Mouse (Mus musculus): ENCODE measurements around the gene Gm9736.
"Not testable (repeated sequence)": the region's sequence is repeated elsewhere in the genome, so short reads cannot be mapped to it uniquely, and the experiment has no call there.

Gm9736 gene

GRCm38 (mm10) chr10:77751254-77751653 lies at the start of gene Gm9736:
TSS of gene Gm9736 (minus strand) at chr10:77751354.
- not testable (repeated sequence) for DNase-seq (ENCODE audit: low spot score in 2 of 2)

- DNase-seq (ENCODE audit: low spot score in 2 of 2), result no peak
Measured at GRCm38 (mm10) chr10:77798921-77799508, 47.9 kb upstream of the Gm9736 start, which contains the start of gene Gm19668. TSS of gene Gm19668 (minus strand) at chr10:77799133.

- DNase-seq (ENCODE audit: low spot score in 2 of 2), result not testable (repeated sequence)
Measured at GRCm38 (mm10) chr10:77798164-77798920, 47.2 kb upstream of the Gm9736 start.

GRCm38 (mm10) chr10:77797677-77798076 lies 46.5 kb upstream of the Gm9736 start:
- no peak for DNase-seq (ENCODE audit: low spot score in 2 of 2)

- no peak for DNase-seq (ENCODE audit: low spot score in 2 of 2)
Measured at GRCm38 (mm10) chr10:77794976-77795375, 43.8 kb upstream of the Gm9736 start, which contains the start of gene Gm9639. TSS of gene Gm9639 (minus strand) at chr10:77795076.

GRCm38 (mm10) chr10:77788621-77789020 lies 37.5 kb upstream of the Gm9736 start:
- DNase-seq (ENCODE audit: low spot score in 2 of 2), result no peak

GRCm38 (mm10) chr10:77787876-77788275 lies 36.7 kb upstream of the Gm9736 start, which contains the start of gene Gm7137:
TSS of gene Gm7137 (minus strand) at chr10:77788200.
- DNase-seq (ENCODE audit: low spot score in 2 of 2), result not testable (repeated sequence)

GRCm38 (mm10) chr10:77783396-77783795 lies 32.2 kb upstream of the Gm9736 start:
- DNase-seq (ENCODE audit: low spot score in 2 of 2), result not testable (repeated sequence)

- DNase-seq (ENCODE audit: low spot score in 2 of 2), result not testable (repeated sequence)
Measured at GRCm38 (mm10) chr10:77782442-77782841, 31.3 kb upstream of the Gm9736 start, which contains the start of gene Gm3250. TSS of gene Gm3250 (minus strand) at chr10:77782542.

GRCm38 (mm10) chr10:77776844-77777243 lies 25.7 kb upstream of the Gm9736 start, which contains the start of gene Gm7138:
TSS of gene Gm7138 (minus strand) at chr10:77776944.
- DNase-seq (ENCODE audit: low spot score in 2 of 2), result not testable (repeated sequence)

GRCm38 (mm10) chr10:77772142-77772541 lies 21.0 kb upstream of the Gm9736 start:
- not testable (repeated sequence) for DNase-seq (ENCODE audit: low spot score in 2 of 2)

- not testable (repeated sequence) for DNase-seq (ENCODE audit: low spot score in 2 of 2)
Measured at GRCm38 (mm10) chr10:77771225-77771624, 20.1 kb upstream of the Gm9736 start, which contains the start of gene Gm3238. TSS of gene Gm3238 (minus strand) at chr10:77771325.

- no peak for DNase-seq (ENCODE audit: low spot score in 2 of 2)
Measured at GRCm38 (mm10) chr10:77769727-77770126, 18.6 kb upstream of the Gm9736 start.

GRCm38 (mm10) chr10:77759582-77759981 lies 8.4 kb upstream of the Gm9736 start, which contains the start of gene Gm3233:
TSS of gene Gm3233 (minus strand) at chr10:77759682.
- DNase-seq (ENCODE audit: low spot score in 2 of 2), result not testable (repeated sequence)

- no peak for DNase-seq (ENCODE audit: low spot score in 2 of 2)
Measured at GRCm38 (mm10) chr10:77753448-77753847, 2.3 kb upstream of the Gm9736 start.

GRCm38 (mm10) chr10:77752312-77752711 lies 1.2 kb upstream of the Gm9736 start:
- DNase-seq (ENCODE audit: low spot score in 2 of 2), result not testable (repeated sequence)

GRCm38 (mm10) chr10:77750686-77751085 lies 468 bp downstream of the Gm9736 start:
- DNase-seq (ENCODE audit: low spot score in 2 of 2), result not testable (repeated sequence)

GRCm38 (mm10) chr10:77741924-77742688 lies 9.0 kb downstream of the Gm9736 start, which contains the start of gene Gm18596:
TSS of gene Gm18596 (minus strand) at chr10:77742638.
- DNase-seq (ENCODE audit: low spot score in 2 of 2), result not testable (repeated sequence)

- DNase-seq (ENCODE audit: low spot score in 2 of 2), result no peak
Measured at GRCm38 (mm10) chr10:77738929-77739328, 12.2 kb downstream of the Gm9736 start.

GRCm38 (mm10) chr10:77735928-77736327 lies 15.2 kb downstream of the Gm9736 start:
- DNase-seq (ENCODE audit: low spot score in 2 of 2), result no peak

GRCm38 (mm10) chr10:77729241-77729640 lies 21.9 kb downstream of the Gm9736 start:
- no peak for DNase-seq (ENCODE audit: low spot score in 2 of 2)

GRCm38 (mm10) chr10:77728280-77728679 lies 22.9 kb downstream of the Gm9736 start:
- no peak for DNase-seq (ENCODE audit: low spot score in 2 of 2)
